Mouse (Mus musculus): ENCODE measurements around the gene Mab21l3.

- TF ChIP-seq CTCF (IDR thresholded peaks at IDR 0.05) (no peak), EP300 (IDR thresholded peaks at IDR 0.05) (no peak)
Measured at GRCm38 (mm10) chr3:101854075-101854474, 5.3 kb upstream of the Mab21l3 start.

Measured in lung, postnatal 0 days (tissue).